Mouse (Mus musculus): ENCODE measurements around the gene Mpped2. TPM values are rescaled to one million over a fixed set of nuclear protein-coding genes. Genes with fewer than 3 reads are reported as not detected.

The Mpped2 gene
- polyA plus RNA-seq, 1 experiment from 2014 or later, result 45.6 TPM

DNA sequence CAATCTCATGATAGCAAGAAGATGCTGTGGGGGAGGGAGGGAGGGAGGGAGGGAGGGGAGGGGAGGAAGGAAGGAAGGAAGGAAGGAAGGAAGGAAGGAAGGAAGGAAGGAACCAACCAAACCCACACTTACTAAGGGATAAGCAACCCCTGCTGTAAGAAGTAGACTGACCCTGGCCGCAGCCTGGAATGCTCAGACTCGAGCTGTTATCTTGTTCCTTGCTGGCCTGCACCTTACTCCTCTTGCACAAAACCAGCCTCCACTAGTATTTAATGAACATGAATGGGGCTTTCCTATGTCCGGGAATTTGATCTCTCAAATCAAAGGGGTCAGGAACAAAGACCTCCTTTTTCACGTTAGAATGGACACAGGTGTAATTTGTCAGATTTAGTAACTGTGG, 95.5 kb downstream of the Mpped2 start:
- Histone ChIP-seq H3K4me3 (ENCODE audit: low read depth, low read length) (no peak overlapping the region), H3K4me2 (ENCODE audit: low read length) (no peak overlapping the region), H3K27me3 (replicated peaks; ENCODE audit: control insufficient read depth, insufficient read depth, low read length) (no peaks in the 10 kb centered on the region), H3K27ac (ENCODE audit: low read depth) (no peak overlapping the region), H3K9ac (ENCODE audit: low read length) (no peak overlapping the region), H3K4me1 (replicated peaks; ENCODE audit: control insufficient read depth, insufficient read depth, low read length) (peaks cover 22% of the 10 kb centered on the region), H3K9me3 (ENCODE audit: control insufficient read depth, low read length) (no peaks in the 10 kb centered on the region), H3K36me3 (ENCODE audit: control insufficient read depth, insufficient read depth, low read length) (no peaks in the 10 kb centered on the region)
- DNase-seq (ENCODE audit: low spot score), result no peak
- 36% methylated on average over 4 of the region's 4 CpGs for WGBS
- ATAC-seq (replicated peaks; ENCODE audit: low FRiP score, low TSS enrichment, low read depth), result no peak

GRCm38 (mm10) chr2:106789694-106790328, 96.7 kb downstream of the Mpped2 start:
- Histone ChIP-seq H3K9ac (ENCODE audit: low read length) (no peak overlapping the region), H3K4me1 (replicated peaks; ENCODE audit: control insufficient read depth, insufficient read depth, low read length) (peaks cover 20% of the 10 kb centered on the region; the same call in 1 of the 2 replicates), H3K4me3 (ENCODE audit: low read depth, low read length) (no peak overlapping the region), H3K27me3 (replicated peaks; ENCODE audit: control insufficient read depth, insufficient read depth, low read length) (no peaks in the 10 kb centered on the region), H3K27ac (ENCODE audit: low read depth) (peak overlapping the region; percentile 69), H3K4me2 (ENCODE audit: low read length) (no peak overlapping the region), H3K36me3 (ENCODE audit: control insufficient read depth, insufficient read depth, low read length) (no peaks in the 10 kb centered on the region), H3K9me3 (ENCODE audit: control insufficient read depth, low read length) (no peaks in the 10 kb centered on the region)
- DNase-seq (ENCODE audit: low spot score), result peak; percentile 69
- WGBS, result 19% methylated on average over 5 of the region's 5 CpGs
- ATAC-seq (replicated peaks; ENCODE audit: low FRiP score, low TSS enrichment, low read depth), result no peak

DNA sequence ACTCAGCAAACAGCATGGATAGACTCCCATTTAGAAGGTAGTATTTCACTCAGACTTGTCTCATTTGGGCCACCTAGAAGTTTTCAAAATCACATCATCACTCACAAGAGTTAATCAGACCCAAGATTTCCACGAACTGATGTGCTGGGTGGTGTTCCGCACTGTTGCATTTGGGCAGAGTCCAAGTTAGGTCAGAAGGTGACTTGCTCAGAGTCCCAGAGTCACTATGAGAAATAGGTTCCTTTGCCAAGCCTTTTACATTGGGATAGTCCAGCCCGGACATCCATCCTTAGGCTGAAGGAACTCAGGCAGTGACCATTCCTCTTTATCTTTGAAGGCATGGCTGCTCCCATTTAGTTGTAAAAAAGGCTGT, 97.2 kb downstream of the Mpped2 start:
- WGBS, result 29% methylated on average over 3 of the region's 3 CpGs
- ATAC-seq (replicated peaks; ENCODE audit: low FRiP score, low TSS enrichment, low read depth), result no peak

DNA sequence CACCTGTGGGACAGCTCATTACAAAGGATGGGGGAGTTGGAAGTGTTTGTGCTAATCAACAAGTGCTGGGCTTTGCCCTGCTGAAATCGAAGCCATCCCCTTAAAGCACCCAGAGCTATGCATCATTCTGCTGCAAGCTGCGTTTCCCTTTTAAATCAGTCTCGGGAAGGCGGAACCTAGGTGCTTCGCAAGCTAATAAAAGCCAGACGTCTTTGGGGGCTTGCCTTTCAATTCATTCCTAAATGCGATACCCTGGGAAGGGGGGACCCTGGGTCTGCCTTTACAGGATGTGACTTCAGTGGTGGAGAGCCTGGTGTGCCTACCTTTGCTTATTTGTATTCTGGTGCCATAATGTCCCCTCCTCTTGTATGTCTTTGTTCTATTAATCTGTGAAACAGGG, 103.2 kb downstream of the Mpped2 start:
- no peak for DNase-seq (ENCODE audit: low spot score)
- Histone ChIP-seq H3K4me3 (ENCODE audit: low read depth, low read length) (no peak overlapping the region), H3K4me1 (replicated peaks; ENCODE audit: control insufficient read depth, insufficient read depth, low read length) (peaks cover 19% of the 10 kb centered on the region), H3K27ac (ENCODE audit: low read depth) (no peak overlapping the region), H3K4me2 (ENCODE audit: low read length) (no peak overlapping the region), H3K9ac (ENCODE audit: low read length) (no peak overlapping the region), H3K9me3 (ENCODE audit: control insufficient read depth, low read length) (no peaks in the 10 kb centered on the region), H3K27me3 (replicated peaks; ENCODE audit: control insufficient read depth, insufficient read depth, low read length) (no peaks in the 10 kb centered on the region), H3K36me3 (ENCODE audit: control insufficient read depth, insufficient read depth, low read length) (no peaks in the 10 kb centered on the region)
- ATAC-seq (replicated peaks; ENCODE audit: low FRiP score, low TSS enrichment, low read depth), result no peak
- WGBS, result 29% methylated on average over 7 of the region's 7 CpGs

More for the DNA sequence above, 97.2 kb downstream of the Mpped2 start:
- H3K9me3 ChIP-seq (ENCODE audit: control insufficient read depth, low read length), result no peaks in the 10 kb centered on the region
- peaks cover 20% of the 10 kb centered on the region; the same call in 1 of the 2 replicates for H3K4me1 ChIP-seq (replicated peaks; ENCODE audit: control insufficient read depth, insufficient read depth, low read length)
- no peak overlapping the region for H3K9ac ChIP-seq (ENCODE audit: low read length)
- H3K27me3 ChIP-seq (replicated peaks; ENCODE audit: control insufficient read depth, insufficient read depth, low read length), result no peaks in the 10 kb centered on the region
- H3K4me3 ChIP-seq (ENCODE audit: low read depth, low read length), result no peak overlapping the region
- DNase-seq (ENCODE audit: low spot score), result no peak
- H3K27ac ChIP-seq (ENCODE audit: low read depth), result peak overlapping the region; percentile 69
- no peaks in the 10 kb centered on the region for H3K36me3 ChIP-seq (ENCODE audit: control insufficient read depth, insufficient read depth, low read length)
- H3K4me2 ChIP-seq (ENCODE audit: low read length), result no peak overlapping the region

DNA sequence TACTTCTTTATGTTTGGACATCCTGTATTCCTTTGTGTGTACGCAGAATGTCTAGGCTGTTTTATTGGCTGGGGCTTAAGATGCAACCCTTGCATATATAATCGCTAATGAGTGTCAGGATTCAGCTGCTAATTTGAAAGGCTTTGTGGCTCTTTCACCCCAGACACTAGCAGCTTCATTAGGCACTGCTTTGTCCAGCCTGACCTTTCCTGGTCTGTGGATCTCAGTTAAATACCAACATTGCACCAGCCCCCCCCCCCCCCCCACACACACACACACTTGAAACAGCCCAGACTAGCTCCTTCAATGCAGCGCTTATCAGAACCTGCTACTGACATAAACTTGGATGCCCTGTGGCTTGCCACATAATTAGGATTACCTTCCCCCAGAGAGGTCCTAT, 104.8 kb downstream of the Mpped2 start:
- ATAC-seq (replicated peaks; ENCODE audit: low FRiP score, low TSS enrichment, low read depth), result no peak

DNA sequence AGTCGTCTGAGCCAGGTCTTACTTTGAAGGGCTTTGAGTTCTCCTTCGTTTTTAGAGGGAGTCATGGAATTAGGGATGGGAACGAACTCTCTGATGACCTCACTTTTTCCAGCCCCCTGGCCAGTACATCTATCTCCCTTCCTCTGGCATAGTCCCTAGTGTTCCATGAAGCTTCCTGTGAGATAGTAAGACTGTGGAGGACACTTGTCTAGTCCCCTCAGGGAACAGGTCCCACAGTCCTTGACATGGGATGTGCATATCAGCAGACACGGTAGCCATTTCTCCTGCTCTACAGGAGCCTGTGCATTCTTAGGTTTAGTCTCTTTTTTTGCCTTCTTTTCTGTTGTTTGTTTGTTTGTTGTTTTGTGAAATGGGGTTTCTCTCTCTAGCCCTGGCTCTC, 105.8 kb downstream of the Mpped2 start:
- no peak overlapping the region for H3K27ac ChIP-seq (ENCODE audit: low read depth)
- no peak for DNase-seq (ENCODE audit: low spot score)
- ATAC-seq (replicated peaks; ENCODE audit: low FRiP score, low TSS enrichment, low read depth), result no peak
- H3K4me3 ChIP-seq (ENCODE audit: low read depth, low read length), result no peak overlapping the region
- H3K36me3 ChIP-seq (ENCODE audit: control insufficient read depth, insufficient read depth, low read length), result no peaks in the 10 kb centered on the region
- H3K27me3 ChIP-seq (replicated peaks; ENCODE audit: control insufficient read depth, insufficient read depth, low read length), result no peaks in the 10 kb centered on the region
- no peak overlapping the region for H3K9ac ChIP-seq (ENCODE audit: low read length)
- H3K4me1 ChIP-seq (replicated peaks; ENCODE audit: control insufficient read depth, insufficient read depth, low read length), result peaks cover 19% of the 10 kb centered on the region
- no peak overlapping the region for H3K4me2 ChIP-seq (ENCODE audit: low read length)
- H3K9me3 ChIP-seq (ENCODE audit: control insufficient read depth, low read length), result 0 out of 2 replicates have a peak, but pooled peaks cover 3% of the 10 kb centered on the region
- WGBS, result 52% methylated on average over 4 of the region's 4 CpGs

More for the DNA sequence above, 104.8 kb downstream of the Mpped2 start:
- 42% methylated on average over 3 of the region's 3 CpGs for WGBS
- Histone ChIP-seq H3K9me3 (ENCODE audit: control insufficient read depth, low read length) (0 out of 2 replicates have a peak, but pooled peaks cover under 1% of the 10 kb centered on the region), H3K36me3 (ENCODE audit: control insufficient read depth, insufficient read depth, low read length) (no peaks in the 10 kb centered on the region), H3K9ac (ENCODE audit: low read length) (no peak overlapping the region), H3K27me3 (replicated peaks; ENCODE audit: control insufficient read depth, insufficient read depth, low read length) (no peaks in the 10 kb centered on the region), H3K4me1 (replicated peaks; ENCODE audit: control insufficient read depth, insufficient read depth, low read length) (peaks cover 19% of the 10 kb centered on the region), H3K27ac (ENCODE audit: low read depth) (no peak overlapping the region), H3K4me2 (ENCODE audit: low read length) (no peak overlapping the region), H3K4me3 (ENCODE audit: low read depth, low read length) (no peak overlapping the region)
- DNase-seq (ENCODE audit: low spot score), result peak; percentile 34

- Histone ChIP-seq H3K27me3 (replicated peaks; ENCODE audit: control insufficient read depth, insufficient read depth, low read length) (no peaks in the 10 kb centered on the region), H3K36me3 (ENCODE audit: control insufficient read depth, insufficient read depth, low read length) (no peaks in the 10 kb centered on the region), H3K4me3 (ENCODE audit: low read depth, low read length) (no peak overlapping the region), H3K27ac (ENCODE audit: low read depth) (no peak overlapping the region), H3K4me1 (replicated peaks; ENCODE audit: control insufficient read depth, insufficient read depth, low read length) (peaks cover 4% of the 10 kb centered on the region; the same call in 1 of the 2 replicates), H3K9me3 (ENCODE audit: control insufficient read depth, low read length) (no peaks in the 10 kb centered on the region; the same call in 1 of the 2 replicates), H3K4me2 (ENCODE audit: low read length) (no peak overlapping the region), H3K9ac (ENCODE audit: low read length) (no peak overlapping the region)
- WGBS, result 89% methylated on average over 3 of the region's 3 CpGs
- ATAC-seq (replicated peaks; ENCODE audit: low FRiP score, low TSS enrichment, low read depth), result no peak
- DNase-seq (ENCODE audit: low spot score), result no peak
These were observed 122.8 kb downstream of the Mpped2 start for GRCm38 (mm10) chr2:106815898-106816297.

DNA sequence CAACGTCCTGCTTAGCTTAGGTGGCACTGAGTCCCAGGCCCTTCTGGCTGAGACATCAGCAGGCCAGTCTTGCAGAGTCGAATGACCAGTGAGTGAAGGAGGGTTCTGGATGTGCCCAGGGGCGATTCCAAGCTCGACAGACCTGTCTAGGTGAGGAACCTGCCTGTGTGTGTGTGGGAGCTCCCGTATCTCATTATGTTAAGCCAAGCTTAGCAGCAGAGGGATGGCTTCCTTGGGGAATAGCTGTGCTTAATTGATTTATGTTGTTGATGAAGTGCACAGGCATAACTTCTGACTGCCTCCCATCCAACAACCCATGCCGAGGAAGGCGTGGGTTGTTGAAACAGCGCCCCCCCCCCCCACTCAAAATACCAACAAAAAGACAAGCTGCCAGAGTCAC, 128.2 kb downstream of the Mpped2 start:
- Histone ChIP-seq H3K9me3 (ENCODE audit: control insufficient read depth, low read length) (no peaks in the 10 kb centered on the region), H3K4me2 (ENCODE audit: low read length) (no peak overlapping the region), H3K27ac (ENCODE audit: low read depth) (no peak overlapping the region), H3K4me3 (ENCODE audit: low read depth, low read length) (no peak overlapping the region), H3K27me3 (replicated peaks; ENCODE audit: control insufficient read depth, insufficient read depth, low read length) (no peaks in the 10 kb centered on the region), H3K4me1 (replicated peaks; ENCODE audit: control insufficient read depth, insufficient read depth, low read length) (peaks cover 13% of the 10 kb centered on the region), H3K36me3 (ENCODE audit: control insufficient read depth, insufficient read depth, low read length) (no peaks in the 10 kb centered on the region), H3K9ac (ENCODE audit: low read length) (no peak overlapping the region)
- ATAC-seq (replicated peaks; ENCODE audit: low FRiP score, low TSS enrichment, low read depth) (no peak), DNase-seq (ENCODE audit: low spot score) (peak; percentile 42)
- 55% methylated on average over 8 of the region's 8 CpGs for WGBS

- ATAC-seq (replicated peaks; ENCODE audit: low FRiP score, low TSS enrichment, low read depth) (no peak), DNase-seq (ENCODE audit: low spot score) (peak; percentile 47)
- Histone ChIP-seq H3K4me2 (ENCODE audit: low read length) (no peak overlapping the region), H3K4me3 (ENCODE audit: low read depth, low read length) (no peak overlapping the region), H3K27me3 (replicated peaks; ENCODE audit: control insufficient read depth, insufficient read depth, low read length) (no peaks in the 10 kb centered on the region), H3K4me1 (replicated peaks; ENCODE audit: control insufficient read depth, insufficient read depth, low read length) (peaks cover 13% of the 10 kb centered on the region), H3K9ac (ENCODE audit: low read length) (no peak overlapping the region), H3K36me3 (ENCODE audit: control insufficient read depth, insufficient read depth, low read length) (no peaks in the 10 kb centered on the region), H3K27ac (ENCODE audit: low read depth) (no peak overlapping the region), H3K9me3 (ENCODE audit: control insufficient read depth, low read length) (no peaks in the 10 kb centered on the region)
- WGBS, result 39% methylated on average over 6 of the region's 6 CpGs
These were observed 128.8 kb downstream of the Mpped2 start for GRCm38 (mm10) chr2:106821883-106822282.

All from intestine, embryonic 14.5 days (tissue).